Mouse (Mus musculus): ENCODE measurements around the gene Atp9a.
"Not testable (repeated sequence)": the region's sequence is repeated elsewhere in the genome, so short reads cannot be mapped to it uniquely, and the experiment has no call there.

Atp9a gene

GRCm38 (mm10) chr2:168742059-168742627, at the start of gene Atp9a:
Atp9a (minus strand) TSS chr2:168742409.
- peak in 1 of 2 experiments; percentile 30 for DNase-seq

GRCm38 (mm10) chr2:168791115-168791802, 49.0 kb upstream of the Atp9a start:
- DNase-seq = no peak

GRCm38 (mm10) chr2:168786174-168786573, 44.0 kb upstream of the Atp9a start:
- no peak for DNase-seq

- no peak for DNase-seq
Measured at GRCm38 (mm10) chr2:168780596-168780995, 38.4 kb upstream of the Atp9a start.

GRCm38 (mm10) chr2:168780024-168780423, 37.8 kb upstream of the Atp9a start:
- no peak for DNase-seq

- no peak for DNase-seq
Measured at GRCm38 (mm10) chr2:168777481-168777880, 35.3 kb upstream of the Atp9a start.

- DNase-seq = no peak
Measured at GRCm38 (mm10) chr2:168776238-168776637, 34.0 kb upstream of the Atp9a start.

- no peak for DNase-seq
Measured at GRCm38 (mm10) chr2:168769259-168769658, 27.1 kb upstream of the Atp9a start.

- no peak for DNase-seq
Measured at GRCm38 (mm10) chr2:168767582-168767981, 25.4 kb upstream of the Atp9a start, which contains the start of gene Sall4. Sall4 (minus strand) TSS chr2:168767943.

GRCm38 (mm10) chr2:168766538-168767361, 24.5 kb upstream of the Atp9a start:
- DNase-seq = no peak

GRCm38 (mm10) chr2:168765696-168766537, 23.7 kb upstream of the Atp9a start:
- no peak for DNase-seq

- peak; percentile 15 to 62 for DNase-seq
Measured at GRCm38 (mm10) chr2:168765065-168765681, 23.0 kb upstream of the Atp9a start.

GRCm38 (mm10) chr2:168764460-168764867, 22.3 kb upstream of the Atp9a start:
- no peak for DNase-seq

GRCm38 (mm10) chr2:168763785-168764184, 21.6 kb upstream of the Atp9a start:
- no peak for DNase-seq

- DNase-seq = no peak
Measured at GRCm38 (mm10) chr2:168762411-168762815, 20.2 kb upstream of the Atp9a start.

GRCm38 (mm10) chr2:168761954-168762353, 19.7 kb upstream of the Atp9a start:
- no peak for DNase-seq

GRCm38 (mm10) chr2:168761141-168761540, 18.9 kb upstream of the Atp9a start:
- DNase-seq = no peak

- not testable (repeated sequence) for DNase-seq
Measured at GRCm38 (mm10) chr2:168744406-168744805, 2.2 kb upstream of the Atp9a start.

GRCm38 (mm10) chr2:168742649-168743048, 440 bp upstream of the Atp9a start:
- DNase-seq = peak in 1 of 2 experiments; percentile 65

GRCm38 (mm10) chr2:168741273-168742058, 743 bp downstream of the Atp9a start:
- peak; percentile 90 for DNase-seq

- no peak for DNase-seq
Measured at GRCm38 (mm10) chr2:168740496-168740895, 1.7 kb downstream of the Atp9a start.

All from kidney, adult 8-10 months (tissue).